Comparison of ENCODE assay signal across 28 mouse cellular contexts in the genomic region with DNA sequence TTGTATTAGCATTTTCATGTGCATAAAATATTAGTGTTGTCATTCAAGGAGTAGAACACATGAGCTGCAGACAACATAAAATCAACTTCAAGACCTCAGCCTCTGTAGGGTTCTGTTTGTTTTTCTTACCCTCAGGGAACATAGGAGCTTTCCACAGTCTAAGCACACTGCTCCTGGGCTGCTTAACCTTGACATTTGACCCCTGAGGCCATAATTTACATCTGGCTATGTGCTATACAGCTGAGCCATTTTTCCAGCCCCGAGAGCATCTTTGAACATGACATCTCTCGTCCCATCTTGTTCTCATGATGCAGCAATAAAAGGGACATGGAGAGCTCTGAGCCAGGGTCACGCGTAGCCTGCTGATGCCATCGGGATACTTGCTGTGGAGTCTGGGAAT.
DNase-seq lines count a peak whose midpoint lies in the region; ATAC-seq and TF ChIP-seq lines count a peak whose summit lies in the region.
"Had no signal": no experiment of that assay in that cellular context is flagged by ENCODE, and none has a peak within 500 bp of the region (broad histone marks: within the 10 kb centered on the region; RNA-seq: fewer than 3 reads in every experiment).

No protein-coding gene starts in this region.

- H3K4me3 ChIP-seq in kidney, embryonic 14.5 days (ENCODE audit: low read length), result no peak overlapping the region
- no peak overlapping the region for H3K4me3 ChIP-seq in layer of hippocampus, adult 2 months
- H3K4me3 ChIP-seq: embryonic facial prominence, embryonic 12.5 days; embryonic facial prominence, embryonic 15.5 days; gastrocnemius, adult 2 months; heart, adult 2 months; heart, embryonic 10.5 days; heart, embryonic 13.5 days; hindbrain, embryonic 12.5 days; hindbrain, embryonic 15.5 days; intestine, embryonic 15.5 days had no signal

- DNase-seq in kidney, adult 9 months, result no peak
- DNase-seq in embryo, embryonic 10.5 days (ENCODE audit: low spot score), result peak; percentile 41
- peak; percentile 4 for DNase-seq in embryo, embryonic 11.5 days (ENCODE audit: low read depth, low spot score)
- no peak for DNase-seq in layer of hippocampus, adult 2 months (ENCODE audit: low spot score in 2 of 2)
- no peak for DNase-seq in gastrocnemius, postnatal 10 days
- DNase-seq: adrenal gland, adult 8-10 months; adrenal gland, postnatal 25 days; cerebellum, adult 11-12 months; cerebellum, adult 8-10 months; cerebellum, postnatal 10 days; cerebellum, postnatal 36 days; forebrain, postnatal 0 days; gastrocnemius, adult 2 months; gastrocnemius, postnatal 25 days; heart, adult 2 months; heart, postnatal 14 days; heart, postnatal 4 days had no signal

- H3K4me1 ChIP-seq in kidney, embryonic 14.5 days (ENCODE audit: control insufficient read depth, insufficient read depth, low read length), result no peaks in the 10 kb centered on the region
- H3K4me1 ChIP-seq: heart, embryonic 10.5 days; heart, embryonic 13.5 days; hindbrain, embryonic 12.5 days; hindbrain, embryonic 15.5 days; intestine, embryonic 15.5 days had no signal

- no peak for TF ChIP-seq CTCF in layer of hippocampus, adult 2 months (conservative IDR thresholded peaks at IDR 0.05)

- H3K36me3 ChIP-seq in kidney, embryonic 14.5 days (ENCODE audit: control insufficient read depth, insufficient read depth, low read length), result no peaks in the 10 kb centered on the region
- H3K36me3 ChIP-seq: embryonic facial prominence, embryonic 12.5 days; embryonic facial prominence, embryonic 15.5 days; heart, embryonic 10.5 days; heart, embryonic 13.5 days; hindbrain, embryonic 12.5 days; hindbrain, embryonic 15.5 days; intestine, embryonic 15.5 days had no signal

- H3K9ac ChIP-seq in kidney, embryonic 14.5 days (ENCODE audit: low read depth, low read length), result no peak overlapping the region
- H3K9ac ChIP-seq: embryonic facial prominence, embryonic 12.5 days; embryonic facial prominence, embryonic 15.5 days; forebrain, postnatal 0 days; heart, embryonic 13.5 days; hindbrain, embryonic 12.5 days; hindbrain, embryonic 15.5 days; intestine, embryonic 15.5 days had no signal

- no peak overlapping the region for H3K27ac ChIP-seq in kidney, embryonic 14.5 days (ENCODE audit: low read depth, low read length)
- no peak overlapping the region for H3K27ac ChIP-seq in layer of hippocampus, adult 2 months
- H3K27ac ChIP-seq: embryonic facial prominence, embryonic 12.5 days; embryonic facial prominence, embryonic 15.5 days; gastrocnemius, adult 2 months; heart, adult 2 months; heart, embryonic 10.5 days; heart, embryonic 13.5 days; hindbrain, embryonic 12.5 days; hindbrain, embryonic 15.5 days; intestine, embryonic 15.5 days had no signal

- WGBS in kidney, embryonic 14.5 days, result 51% methylated on average over 5 of the region's 5 CpGs

- 0 out of 2 replicates have a peak, but pooled peaks have one; percentile 64 for ATAC-seq in kidney, embryonic 14.5 days (ENCODE audit: low FRiP score, low TSS enrichment)
- ATAC-seq: activated CD4-positive, CD25-positive, alpha-beta regulatory T cell, adult 4 months; CD4-positive, CD25-positive, alpha-beta regulatory T cell, adult 4 months; forebrain, embryonic 14.5 days; forebrain, postnatal 0 days; intestine, embryonic 15.5 days had no signal

- H3K4me2 ChIP-seq in kidney, embryonic 14.5 days (replicated peaks; ENCODE audit: low read depth, low read length), result no peak overlapping the region
- H3K4me2 ChIP-seq: embryonic facial prominence, embryonic 12.5 days; embryonic facial prominence, embryonic 15.5 days; heart, embryonic 13.5 days; hindbrain, embryonic 12.5 days; hindbrain, embryonic 15.5 days; intestine, embryonic 15.5 days had no signal

- no peaks in the 10 kb centered on the region for H3K9me3 ChIP-seq in kidney, embryonic 14.5 days (ENCODE audit: control insufficient read depth, low read length)
- H3K9me3 ChIP-seq: embryonic facial prominence, embryonic 12.5 days; embryonic facial prominence, embryonic 15.5 days; heart, embryonic 10.5 days; heart, embryonic 13.5 days; hindbrain, embryonic 12.5 days; hindbrain, embryonic 15.5 days; intestine, embryonic 15.5 days had no signal

- H3K27me3 ChIP-seq in kidney, embryonic 14.5 days (ENCODE audit: control insufficient read depth, insufficient read depth, low read length), result no peaks in the 10 kb centered on the region
- H3K27me3 ChIP-seq: embryonic facial prominence, embryonic 12.5 days; embryonic facial prominence, embryonic 15.5 days; heart, embryonic 13.5 days; hindbrain, embryonic 12.5 days; hindbrain, embryonic 15.5 days; intestine, embryonic 15.5 days had no signal

Comparison
In these comparisons a context has a peak if more than half of its experiments do, and no peak if none do; other contexts are left out.
1. DNase-seq: peak in embryo, embryonic 10.5 days (single experiment) and embryo, embryonic 11.5 days (single experiment); none in kidney, adult 9 months (single experiment), layer of hippocampus, adult 2 months (0 of 2) and gastrocnemius, postnatal 10 days (single experiment).